Mouse (Mus musculus) inflammation-experienced regulatory T-cells, adult 6 months (primary cell): Measurements from ENCODE around the gene T2. TPM values are rescaled to one million over a fixed set of nuclear protein-coding genes. Genes with fewer than 3 reads are reported as not detected.
A peak's percentile ranks its signal among the peaks of the same experiment; 100 is the strongest.
"Not testable (repeated sequence)": the region's sequence is repeated elsewhere in the genome, so short reads cannot be mapped to it uniquely, and the experiment has no call there.

Experiments
- ATAC-seq: one replicate; pipeline ENCODE4 v1.8.0; 2017
- polyA plus RNA-seq, 3 experiments: library from polyadenylated mRNA; unstranded; fragments of 100-300 nt; shearing (Covaris generic); gene quantifications; one replicate each; pipeline ENCODE4 v1.2.1; 2017

T2 gene
- polyA plus RNA-seq, 3 experiments from 2014 or later = 0.44 to 2.0 (median 1.4) TPM

DNA sequence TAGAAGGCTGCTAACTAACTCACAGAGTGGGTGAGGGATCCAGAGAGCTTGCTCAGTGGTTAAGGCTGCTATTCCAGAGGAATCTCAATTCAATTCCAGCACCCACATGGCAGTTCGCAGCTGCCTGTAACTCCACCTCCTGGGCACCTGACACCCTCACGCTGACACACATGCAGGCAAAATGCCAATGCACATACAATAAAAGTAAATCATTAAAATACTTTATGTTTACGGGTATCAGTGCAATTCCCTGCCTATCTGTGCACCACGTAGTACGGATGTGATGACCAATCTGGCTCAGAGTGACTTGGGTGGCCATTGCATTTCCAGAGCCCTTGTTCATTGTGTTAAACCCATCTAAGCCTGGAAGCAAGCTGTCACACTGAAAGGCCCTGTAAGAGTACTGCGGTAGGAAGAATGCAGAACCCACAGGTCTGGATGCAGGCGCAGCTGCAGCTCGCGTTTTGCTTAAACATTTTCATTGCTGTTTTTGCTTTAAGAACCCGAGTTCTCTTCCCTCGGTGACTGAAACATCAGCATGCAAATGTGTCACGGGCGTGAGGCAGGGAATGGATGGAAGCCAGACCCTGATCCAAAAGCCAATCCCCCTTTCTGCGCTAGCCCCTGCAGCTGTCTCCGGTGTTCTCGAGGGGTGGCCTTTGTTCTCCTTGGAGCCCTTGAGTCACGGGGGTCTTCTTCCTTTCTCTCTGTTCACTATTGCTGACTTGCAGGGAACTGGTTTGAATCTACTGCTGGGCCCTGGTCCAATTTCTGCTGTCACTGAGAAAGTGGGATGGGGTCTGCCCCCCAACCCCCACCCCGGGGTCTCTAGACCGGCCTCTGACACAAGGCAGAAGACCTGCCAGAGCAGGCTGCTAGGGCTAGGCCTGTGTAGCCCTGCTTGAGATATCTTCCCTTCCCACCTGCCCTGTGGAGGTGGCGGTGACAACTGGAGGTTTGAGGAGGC lies 12.0 kb downstream of the T2 start:
- no peak for ATAC-seq

DNA sequence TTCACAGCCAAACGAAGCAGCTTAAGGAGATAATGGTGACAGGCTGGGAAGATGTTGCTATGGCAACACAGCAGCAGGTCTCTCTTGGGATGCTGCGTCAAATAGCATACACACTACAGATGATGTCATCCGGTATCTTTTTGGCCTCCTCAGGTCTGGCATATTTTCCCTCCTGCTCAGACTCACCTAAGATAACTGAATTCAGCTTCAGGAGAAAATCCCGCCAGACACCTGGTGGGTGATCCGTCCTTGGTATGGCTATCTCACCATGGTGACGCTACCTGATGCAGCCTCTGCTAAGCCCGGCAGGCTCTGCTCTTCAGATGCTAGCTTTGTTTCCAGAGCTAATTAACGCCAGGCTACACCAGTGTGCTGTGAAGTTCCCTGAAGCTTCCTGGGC lies 12.8 kb downstream of the T2 start:
- no peak for ATAC-seq

DNA sequence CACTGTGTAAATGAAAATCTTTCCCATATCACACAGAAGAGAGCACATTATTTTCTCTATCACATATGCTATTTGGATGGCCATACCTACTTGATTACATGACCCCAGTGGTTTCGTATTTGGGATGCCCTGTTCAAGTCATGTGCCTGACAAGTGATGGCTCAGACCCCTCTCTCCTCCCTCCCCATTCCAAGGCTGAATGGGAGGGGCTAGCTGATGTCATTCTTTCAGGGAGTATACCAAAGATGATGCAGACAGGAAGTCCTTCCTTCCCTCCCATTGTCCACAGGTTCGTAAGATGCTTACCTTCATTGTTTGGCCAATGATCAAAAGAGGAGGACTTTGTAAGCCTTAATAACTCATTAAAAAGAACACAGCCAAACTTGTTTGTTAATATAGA lies 13.4 kb downstream of the T2 start:
- no peak for ATAC-seq

DNA sequence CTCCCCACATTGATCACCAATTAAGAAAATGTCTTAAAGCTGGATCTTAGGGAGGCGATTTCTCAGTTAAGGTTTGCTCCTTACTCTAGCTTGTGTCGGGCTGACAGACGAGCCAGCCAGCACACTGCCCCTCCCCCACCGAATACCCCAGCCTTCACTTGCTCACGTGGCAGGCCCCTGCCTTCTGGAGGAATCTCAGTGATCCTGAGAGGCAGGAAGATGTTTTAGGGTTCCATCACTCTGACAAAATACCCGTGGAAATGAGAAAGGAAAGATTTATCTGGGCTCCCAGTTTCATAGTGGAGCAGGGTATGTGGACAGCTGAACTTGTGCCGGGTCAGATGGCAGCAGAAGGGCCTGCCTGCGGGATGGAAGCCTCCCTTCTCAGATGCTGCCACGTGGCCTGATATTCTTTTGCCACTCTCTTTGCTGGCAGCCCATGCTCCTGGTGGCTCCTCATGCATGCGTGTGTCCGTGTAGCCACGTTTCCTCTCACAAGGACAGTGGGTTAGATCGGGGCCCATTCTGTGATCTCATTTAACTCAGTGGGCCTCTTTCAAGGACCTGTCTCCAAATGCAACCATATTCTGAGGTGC lies 14.9 kb downstream of the T2 start:
- no peak for ATAC-seq

DNA sequence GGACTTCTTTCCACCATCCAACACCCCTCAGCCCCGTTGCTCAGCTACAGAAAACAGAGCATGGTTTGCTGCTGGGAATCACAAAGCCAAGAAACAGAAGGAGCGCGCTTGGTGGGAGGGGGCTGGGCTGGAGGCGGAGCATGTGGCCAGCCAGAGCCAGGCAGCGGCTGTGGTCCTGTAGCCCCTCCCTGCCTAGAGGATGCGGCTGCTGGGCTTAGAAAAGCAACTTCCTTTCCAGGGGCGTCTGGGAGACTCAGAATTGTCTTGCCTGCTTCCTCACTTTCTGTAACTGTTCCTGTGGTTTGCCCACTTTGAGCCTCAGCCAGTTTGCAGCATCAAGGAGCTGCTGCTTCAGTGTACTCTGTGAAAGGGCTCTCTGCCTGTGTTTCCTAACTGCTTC lies 16.0 kb downstream of the T2 start:
- ATAC-seq = peak; percentile 72

DNA sequence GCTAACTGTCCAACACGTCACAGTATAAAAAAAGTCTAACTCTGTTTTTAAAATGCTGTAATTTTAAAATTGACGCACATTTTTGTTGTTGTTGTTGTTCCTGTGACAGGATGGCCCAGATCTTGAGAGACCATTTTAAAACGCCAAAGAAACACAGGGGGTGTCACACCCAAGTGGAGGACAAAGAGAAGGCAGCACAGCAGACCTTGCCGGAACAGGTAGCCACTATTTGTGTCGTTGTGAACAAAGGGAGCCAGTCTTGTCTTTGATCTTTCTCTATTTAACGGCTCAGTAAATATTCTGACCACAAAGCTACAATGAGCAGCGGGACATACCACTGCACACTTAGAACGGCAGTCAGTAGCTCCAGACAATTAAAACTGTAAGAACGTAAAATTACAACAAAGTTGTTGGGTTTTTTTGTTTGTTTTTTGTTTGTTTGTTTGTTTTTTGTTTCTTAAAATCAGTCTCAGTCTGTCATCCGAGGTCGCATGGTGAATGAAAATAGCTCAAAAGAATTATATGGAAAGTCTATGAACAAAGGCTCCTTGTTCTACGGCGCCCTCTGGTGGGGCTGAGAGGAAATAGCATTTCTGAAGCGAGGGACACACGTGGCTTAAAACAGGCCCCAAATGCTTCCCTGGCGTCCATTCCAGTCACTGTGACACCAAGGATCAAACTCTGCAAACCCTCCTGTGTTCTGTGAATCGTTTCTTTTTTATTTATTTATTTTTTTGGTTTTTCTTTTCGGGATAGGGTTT lies 16.7 kb downstream of the T2 start:
- ATAC-seq = peak; percentile 78

DNA sequence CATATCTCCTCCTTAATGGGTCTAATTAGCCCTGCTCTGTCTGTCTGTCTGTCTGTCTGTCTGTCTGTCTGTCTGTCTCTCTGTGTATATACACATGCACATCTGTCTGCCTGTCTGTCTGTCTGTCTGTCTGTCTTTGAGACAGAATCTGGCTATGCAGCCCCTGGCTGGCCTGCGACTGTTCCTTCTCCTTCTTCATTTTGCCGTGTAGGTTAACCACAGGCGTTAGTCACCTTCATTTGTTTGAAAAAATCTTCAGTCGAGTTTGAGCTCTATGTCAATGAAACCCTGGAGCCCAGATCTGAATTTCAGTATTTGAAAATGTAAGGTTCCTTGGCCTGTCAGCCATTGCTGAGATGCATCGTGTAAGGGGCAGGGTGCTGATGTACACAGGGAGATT lies 21.5 kb downstream of the T2 start:
- ATAC-seq = no peak

DNA sequence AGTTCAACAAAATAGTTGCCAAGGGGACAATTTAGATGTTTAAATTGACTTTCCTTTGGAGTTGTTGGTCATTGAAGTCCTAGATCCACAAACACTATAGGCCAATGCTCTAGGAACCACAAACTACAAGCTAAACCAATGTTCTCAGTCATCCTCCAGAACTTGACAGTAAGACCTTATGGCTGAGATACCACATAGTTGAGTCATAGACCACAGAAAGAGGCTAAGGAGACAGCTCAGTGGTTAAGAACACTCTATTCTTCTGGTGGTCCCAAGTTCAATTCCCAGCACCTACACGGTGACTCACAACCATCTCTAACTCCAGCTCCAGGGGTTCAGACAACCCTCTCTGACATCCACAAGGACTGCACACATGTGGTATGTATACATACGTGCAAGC lies 29.6 kb downstream of the T2 start:
- ATAC-seq = no peak

DNA sequence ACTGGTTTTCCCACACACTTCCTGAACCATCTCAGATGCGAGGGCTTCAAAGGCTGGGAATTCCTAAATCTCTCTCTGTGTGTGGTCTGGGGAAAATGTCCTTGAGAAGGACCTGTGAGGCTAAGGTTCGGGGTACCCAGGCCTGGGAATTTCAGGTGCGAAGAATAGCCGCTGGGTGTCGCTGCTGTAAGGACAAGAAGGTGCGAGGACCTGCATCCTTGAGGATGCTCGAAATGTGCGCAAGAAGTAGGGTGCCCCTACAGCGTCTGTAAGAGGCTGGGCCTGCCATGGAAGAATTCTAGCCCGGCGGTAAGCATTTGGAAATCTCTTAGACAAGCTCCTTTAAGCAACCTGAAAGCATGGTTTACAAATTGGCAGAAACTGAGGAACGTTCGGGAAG lies 32.7 kb downstream of the T2 start:
- ATAC-seq = peak; percentile 66

DNA sequence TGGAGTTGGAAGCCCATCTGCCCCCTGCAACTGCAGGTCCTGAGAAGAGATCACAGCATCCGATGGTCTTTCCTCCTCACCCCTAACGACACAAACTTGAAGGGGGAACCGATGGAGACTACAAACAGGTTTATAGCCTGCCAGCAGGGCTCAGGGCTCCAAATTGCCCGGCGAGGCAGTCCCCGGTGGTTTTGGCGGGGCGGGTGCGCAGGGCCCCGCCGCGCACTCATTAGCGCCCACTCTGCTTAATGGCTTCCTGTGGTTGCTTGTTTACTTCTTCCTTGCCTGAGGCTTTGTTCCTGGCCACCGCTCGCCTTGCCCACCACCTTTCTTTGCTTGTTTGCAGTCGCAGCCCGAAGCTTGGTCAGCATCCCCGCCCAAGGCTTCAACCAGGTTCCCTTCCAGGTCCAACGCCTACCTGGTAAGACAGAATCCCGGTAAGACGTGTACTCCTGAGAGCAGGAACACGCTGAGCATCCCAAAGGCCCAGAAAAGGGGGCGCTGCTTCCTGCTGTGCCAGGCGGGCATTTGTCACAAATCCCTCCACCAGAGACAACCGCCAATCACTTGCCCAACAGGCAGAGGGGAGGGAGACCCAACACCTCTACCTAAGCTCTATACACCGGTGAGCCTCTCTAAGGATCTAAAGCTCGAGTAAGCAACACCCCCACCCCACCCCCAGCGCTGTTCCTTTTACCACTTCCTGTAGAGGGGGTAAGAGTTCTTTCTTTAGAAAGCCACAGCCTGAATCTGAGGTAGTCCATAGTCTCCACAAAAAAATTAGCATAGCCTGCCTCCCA lies 33.4 kb downstream of the T2 start:
- ATAC-seq = peak; percentile 86

DNA sequence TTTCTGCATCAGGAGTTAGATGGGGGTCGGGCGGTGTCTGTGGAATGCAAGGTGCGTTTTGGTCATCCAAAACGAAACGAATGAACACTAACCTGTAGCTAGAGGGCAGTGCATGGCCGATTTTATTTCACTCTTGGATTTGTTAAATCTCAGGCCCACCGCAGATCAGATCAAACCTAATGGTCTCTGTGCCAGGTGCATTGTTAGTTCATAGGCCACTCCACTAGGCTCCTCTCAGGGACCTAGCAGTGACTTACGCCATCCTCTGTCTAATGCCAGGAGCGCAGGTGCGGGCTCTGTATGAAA lies 34.0 kb downstream of the T2 start:
- no peak for ATAC-seq

DNA sequence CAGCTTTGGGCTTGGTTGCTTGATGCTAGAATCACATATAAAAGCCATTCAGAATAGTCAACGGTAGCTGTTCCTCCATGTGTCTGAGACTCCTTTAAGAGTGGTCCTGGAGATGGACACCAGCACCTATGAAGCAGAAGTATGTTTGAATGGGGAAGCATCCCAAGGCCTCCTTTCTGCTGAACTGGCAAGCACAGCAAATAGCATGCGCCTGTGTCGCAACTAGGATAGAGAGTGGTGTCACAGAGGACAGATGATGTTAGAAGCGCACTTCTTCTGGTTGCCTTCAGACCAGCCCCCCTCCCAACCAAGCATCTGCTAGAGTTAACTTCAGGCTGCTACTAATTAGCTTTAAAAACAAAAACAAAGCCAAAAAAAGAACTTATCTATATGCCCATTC lies 34.7 kb downstream of the T2 start:
- no peak for ATAC-seq

DNA sequence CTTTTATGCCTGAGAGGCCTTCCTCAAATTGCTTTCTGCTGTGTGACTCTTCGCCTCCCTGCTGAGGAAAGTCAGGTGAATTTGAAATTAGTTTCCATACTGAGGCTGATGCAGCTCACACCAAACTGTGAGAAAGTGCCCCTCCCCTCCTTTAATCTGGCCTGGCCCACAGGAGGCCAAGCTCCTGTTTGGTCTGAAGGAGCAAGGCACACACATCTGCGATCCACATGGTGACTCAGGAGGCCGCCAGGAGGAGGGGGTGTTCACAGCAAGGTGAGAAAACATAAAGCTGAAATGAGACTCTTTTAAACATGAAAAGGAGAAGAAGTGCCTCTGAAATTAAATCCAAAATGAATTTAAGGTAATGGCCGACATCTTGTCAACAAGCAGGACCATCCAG lies 40.6 kb downstream of the T2 start:
- ATAC-seq = no peak

DNA sequence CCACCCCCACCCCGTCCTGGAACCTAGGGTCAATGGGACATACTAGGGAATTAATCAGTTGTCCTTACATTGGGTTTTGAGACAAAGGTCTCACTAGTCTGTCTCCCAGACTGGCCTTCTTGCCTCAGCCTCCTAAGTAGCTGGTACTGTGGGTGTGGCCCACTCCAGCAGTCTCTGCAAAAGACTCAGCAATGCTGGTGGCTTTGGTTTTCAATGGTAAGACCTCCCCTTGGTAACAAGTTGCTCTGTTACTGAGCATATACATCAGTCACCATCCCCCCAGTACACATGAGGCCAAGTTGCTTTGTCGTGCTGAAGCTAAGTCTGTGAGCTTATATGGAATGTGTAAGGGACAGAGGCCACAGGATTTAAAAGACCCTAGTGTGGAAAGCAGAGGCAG lies 42.2 kb downstream of the T2 start:
- no peak for ATAC-seq

DNA sequence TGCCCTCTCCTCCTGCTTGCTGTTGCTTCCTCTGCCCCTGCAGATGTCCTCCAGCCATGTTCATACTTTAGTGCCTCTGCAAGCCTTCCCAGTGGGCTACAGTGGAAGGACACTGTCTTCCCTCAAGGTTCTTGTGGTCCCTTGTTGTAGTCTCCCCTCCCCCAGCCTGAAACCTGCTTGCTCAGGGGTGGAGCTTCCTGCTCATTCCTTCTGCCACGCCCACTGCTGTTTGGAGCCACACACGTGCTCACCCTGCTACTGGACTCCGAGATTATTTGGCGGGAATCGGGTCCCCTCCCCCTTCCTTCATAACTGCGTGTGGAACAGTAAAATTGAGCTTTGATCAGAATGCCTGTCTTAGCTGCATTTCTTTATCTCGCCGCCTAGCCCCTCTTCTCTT lies 48.1 kb downstream of the T2 start:
- ATAC-seq = not testable (repeated sequence)

DNA sequence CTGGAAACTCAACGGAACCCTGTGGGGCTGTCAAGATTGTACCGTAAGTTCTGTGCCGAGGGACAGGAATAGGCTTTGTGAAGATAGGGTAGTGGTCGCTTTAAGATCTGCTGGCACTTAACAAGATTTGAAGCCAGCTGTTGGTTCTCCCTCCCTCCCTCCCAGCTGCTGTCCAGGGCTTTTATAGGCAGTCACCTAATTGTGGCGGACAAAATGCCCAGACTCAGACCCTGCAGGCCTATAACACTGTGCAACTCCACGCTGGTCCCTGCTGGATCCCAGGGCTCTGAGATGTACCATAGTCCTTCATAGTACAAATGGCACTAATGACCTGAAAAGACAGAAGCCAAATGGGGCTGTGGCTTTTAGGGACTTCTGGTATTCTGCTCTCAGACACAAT lies 50.5 kb downstream of the T2 start:
- no peak for ATAC-seq

DNA sequence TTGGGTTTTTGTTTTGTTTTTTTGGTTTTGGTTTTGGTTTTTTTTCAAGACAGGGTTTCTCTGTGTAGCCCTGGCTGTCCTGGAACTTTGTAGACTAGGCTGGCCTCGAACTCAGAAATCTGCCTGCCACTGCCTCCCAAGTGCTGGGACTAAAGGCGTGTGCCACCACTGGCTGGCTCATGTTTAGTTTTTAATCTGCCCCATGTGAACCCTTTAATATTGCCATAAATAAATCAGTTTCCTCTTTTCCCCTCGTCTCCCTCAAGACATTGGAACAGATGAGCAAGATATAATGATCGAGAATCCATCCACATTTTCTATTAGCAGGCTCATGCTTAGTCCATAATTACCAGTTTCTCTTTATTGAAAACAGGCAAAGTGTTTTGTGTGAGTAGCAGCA lies 52.2 kb downstream of the T2 start:
- not testable (repeated sequence) for ATAC-seq

DNA sequence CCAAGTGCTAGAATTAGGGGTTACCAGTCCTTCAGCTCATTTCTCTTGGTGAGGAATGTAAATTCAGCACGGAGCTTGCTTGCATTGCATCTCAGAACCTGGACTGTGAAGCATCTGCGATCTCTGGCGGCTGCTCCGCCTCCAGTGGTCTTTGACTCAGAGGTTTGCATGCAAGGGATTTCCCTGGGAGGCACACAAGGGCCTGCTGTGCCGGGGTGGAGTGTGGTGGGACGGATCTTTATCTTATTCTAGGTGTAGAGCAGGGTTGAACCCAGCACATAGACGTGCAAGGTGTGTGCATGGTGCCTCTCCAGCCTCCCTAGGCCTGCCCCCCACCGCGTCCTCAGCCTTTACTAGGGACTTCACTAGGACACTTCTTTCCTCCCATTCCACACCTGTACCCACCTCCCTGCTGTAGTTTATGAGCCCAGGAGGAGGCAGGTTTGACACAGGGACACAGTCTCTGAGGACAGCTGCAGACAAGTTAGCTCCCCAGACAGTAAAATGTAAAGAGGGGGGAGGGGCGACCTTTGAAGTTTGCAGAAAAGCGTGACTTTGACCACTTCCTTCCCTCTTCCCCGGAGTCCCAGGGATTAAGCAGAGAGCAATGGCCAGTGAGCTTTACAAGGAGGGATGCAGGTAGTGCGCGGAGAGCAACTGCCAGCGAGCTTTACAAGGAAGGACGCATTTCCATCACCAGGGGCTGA lies 53.0 kb downstream of the T2 start:
- ATAC-seq = no peak

DNA sequence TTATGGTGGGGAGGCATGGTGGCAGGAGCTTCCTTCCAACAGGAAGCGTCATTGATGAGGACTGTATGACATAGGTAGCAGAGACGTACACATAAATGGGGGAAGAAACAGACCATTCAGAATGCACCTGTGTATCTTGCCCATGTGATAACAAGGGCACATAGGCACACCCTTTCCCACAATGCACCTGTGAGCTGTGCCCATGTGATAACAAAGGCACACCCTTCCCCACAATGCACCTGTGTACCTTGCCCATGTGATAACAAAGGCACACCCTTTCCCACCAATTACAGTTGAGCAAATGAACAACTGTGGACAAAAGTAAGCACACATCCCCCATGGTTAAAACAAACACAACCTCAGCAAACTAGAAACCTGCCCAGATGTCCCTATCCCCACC lies 54.5 kb downstream of the T2 start:
- ATAC-seq = no peak

DNA sequence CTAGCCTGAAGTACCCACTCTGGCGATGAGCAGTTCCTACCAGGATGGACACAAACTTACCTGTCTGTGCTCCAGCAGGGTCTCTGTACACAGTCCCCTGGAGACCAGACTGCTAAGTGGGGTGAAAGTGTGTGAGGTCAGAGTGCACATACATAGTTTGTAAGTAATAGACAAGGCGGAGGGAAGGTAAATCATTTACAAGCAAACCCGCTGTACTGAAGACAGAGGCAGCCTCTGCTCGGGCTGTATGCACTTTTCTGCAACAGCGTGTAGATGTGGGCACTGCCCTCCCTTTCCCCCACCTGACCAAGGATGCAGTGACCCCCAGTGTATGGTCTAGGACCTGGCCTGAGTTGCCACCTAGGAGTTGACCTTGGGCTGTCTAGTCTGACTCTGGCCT lies 57.9 kb downstream of the T2 start:
- no peak for ATAC-seq

DNA sequence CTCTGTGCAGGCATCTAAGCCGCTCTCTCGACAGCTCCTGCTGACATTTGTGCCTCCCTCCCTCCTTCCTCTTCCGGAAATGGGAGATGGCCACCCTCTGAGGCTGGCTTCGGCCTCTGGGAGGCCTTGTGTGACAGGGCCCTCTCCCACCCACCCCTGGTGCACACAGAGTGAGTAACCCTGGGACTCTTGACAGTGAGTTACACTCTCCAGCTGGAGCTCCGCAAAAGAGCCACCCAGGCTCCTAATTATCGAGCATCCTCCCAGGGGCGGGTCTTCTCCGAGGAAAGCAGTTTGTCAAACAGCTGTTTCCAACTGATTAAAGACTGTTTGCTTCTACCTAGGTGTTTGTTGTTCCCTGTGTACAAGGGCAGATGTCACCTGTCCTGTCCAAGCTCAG lies 59.7 kb downstream of the T2 start:
- ATAC-seq = no peak

DNA sequence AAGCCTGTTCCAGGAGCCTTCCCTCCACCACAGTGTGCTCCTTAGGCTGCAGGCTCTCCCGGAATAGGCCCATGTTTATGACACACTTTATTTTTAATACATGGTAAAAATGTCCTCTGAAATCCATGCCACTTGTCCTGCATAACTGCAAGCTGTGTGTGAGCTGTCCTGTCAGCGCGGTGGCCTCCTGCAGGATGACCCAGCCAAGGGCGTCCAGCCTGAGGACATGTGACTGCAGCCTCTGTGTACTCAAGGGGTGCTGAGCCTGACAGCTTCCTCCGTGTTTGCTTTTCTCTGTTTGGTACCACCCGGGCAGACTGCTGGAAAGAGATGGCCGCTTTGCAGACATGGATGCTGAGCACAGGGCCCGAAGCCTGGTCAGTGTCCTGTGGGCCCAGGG lies 61.1 kb downstream of the T2 start:
- ATAC-seq = no peak
